Mouse (Mus musculus): ENCODE data around the gene Srsf5. TPM values are rescaled to one million over a fixed set of nuclear protein-coding genes. Genes with fewer than 3 reads are reported as not detected.
"Not testable (repeated sequence)": the region's sequence is repeated elsewhere in the genome, so short reads cannot be mapped to it uniquely, and the experiment has no call there.

Srsf5 gene
- total RNA-seq, 2 experiments from 2014 or later = 247 to 319 TPM

- intact Hi-C loops (cut with DNase I) = no loop called here
- DNase-seq = peak; percentile 97
These were observed 672 bp downstream of the Srsf5 start for GRCm38 (mm10) chr12:80945996-80946355.

DNA sequence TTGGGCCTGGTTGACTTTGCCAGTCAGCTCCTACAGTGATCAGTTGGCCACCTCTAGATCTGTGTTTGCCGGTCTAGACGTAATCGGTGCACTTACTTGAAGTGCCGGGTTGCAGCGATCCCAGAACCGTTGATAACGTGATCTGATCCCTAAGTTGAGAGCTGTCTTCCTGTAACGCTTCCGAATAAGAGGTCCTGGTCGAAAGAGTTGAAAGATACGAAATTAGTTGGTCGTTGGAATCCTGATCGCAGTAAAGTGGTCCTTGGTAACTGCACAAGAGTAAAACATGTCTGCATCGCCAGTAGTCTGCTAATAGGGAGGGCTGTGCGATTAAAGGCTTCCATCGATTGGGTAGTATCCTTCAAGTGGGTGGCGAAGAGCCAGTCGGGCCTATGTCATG is 2.9 kb downstream of the Srsf5 start:
- intact Hi-C loops (cut with DNase I) = no loop called here

DNA sequence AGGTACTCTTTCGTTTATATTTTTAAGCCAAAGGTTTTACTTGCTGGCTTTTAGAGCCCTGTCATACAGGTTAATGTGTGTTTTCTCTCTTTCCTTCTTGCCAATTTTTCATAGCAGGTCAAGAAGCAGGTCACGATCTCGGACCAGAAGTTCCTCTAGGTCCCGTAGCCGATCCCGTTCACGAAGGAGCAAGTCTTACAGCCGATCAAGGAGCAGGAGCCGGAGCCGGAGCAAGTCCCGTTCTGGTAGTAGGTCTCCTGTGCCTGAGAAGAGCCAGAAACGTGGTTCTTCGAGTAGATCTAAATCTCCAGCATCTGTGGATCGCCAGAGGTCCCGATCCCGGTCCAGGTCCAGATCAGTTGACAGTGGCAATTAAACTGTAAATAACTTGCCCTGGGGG is 4.3 kb downstream of the Srsf5 start:
- intact Hi-C loops (cut with DNase I); DNase-seq: not testable (repeated sequence)

More for the DNA sequence above, 2.9 kb downstream of the Srsf5 start:
- no peak for DNase-seq

GRCm38 (mm10) chr12:80951640-80952219 is 6.4 kb downstream of the Srsf5 start:
- intact Hi-C loops (cut with DNase I) = no loop called here
- no peak for DNase-seq

DNA sequence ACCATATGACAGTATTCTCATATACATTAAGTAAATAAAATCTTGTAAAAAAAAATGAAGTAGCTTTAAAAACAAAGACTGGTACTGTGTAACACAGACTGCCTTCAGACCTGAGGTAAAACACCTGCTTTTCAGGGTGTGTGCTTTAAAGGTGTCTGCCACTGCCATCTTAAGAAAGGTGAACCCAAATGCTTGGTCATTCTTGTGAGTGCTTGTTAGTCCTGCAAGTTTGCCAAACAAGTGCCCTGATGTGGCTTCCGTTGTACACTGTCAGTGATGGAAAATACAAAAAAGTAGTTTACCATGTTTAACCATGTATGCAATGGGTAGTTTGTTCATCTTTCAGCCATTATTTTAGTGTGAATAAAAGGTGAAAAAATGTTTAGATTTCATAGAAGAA is 7.2 kb downstream of the Srsf5 start:
- intact Hi-C loops (cut with DNase I) = no loop called here
- no peak for DNase-seq

DNA sequence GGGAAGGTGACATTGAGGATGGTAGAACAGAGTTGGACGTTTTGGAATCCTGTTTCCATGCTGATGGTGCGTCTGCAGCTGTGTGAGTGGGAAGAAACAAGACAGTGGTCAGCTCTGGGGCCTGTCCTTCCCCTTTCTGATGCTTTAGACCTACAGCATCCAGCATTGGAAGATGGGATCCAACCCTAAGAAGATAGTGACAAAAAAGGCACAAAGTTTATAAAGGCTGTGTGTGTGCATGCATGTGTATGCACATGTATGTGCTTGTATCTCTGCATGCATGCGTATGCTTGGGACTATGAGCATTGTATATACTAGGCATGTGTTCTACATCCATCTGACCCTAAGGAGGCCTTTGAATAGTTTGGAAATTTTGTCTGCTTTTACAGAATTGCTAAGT is 10.7 kb downstream of the Srsf5 start:
- intact Hi-C loops (cut with DNase I) = no loop called here

GRCm38 (mm10) chr12:80957961-80958360 is 12.7 kb downstream of the Srsf5 start:
- DNase-seq = no peak
- intact Hi-C loops (cut with DNase I) = no loop called here

More for the DNA sequence above, 10.7 kb downstream of the Srsf5 start:
- no peak for DNase-seq

- intact Hi-C loops (cut with DNase I) = no loop called here
- DNase-seq = no peak
These were observed 17.3 kb downstream of the Srsf5 start for GRCm38 (mm10) chr12:80962566-80962965.

DNA sequence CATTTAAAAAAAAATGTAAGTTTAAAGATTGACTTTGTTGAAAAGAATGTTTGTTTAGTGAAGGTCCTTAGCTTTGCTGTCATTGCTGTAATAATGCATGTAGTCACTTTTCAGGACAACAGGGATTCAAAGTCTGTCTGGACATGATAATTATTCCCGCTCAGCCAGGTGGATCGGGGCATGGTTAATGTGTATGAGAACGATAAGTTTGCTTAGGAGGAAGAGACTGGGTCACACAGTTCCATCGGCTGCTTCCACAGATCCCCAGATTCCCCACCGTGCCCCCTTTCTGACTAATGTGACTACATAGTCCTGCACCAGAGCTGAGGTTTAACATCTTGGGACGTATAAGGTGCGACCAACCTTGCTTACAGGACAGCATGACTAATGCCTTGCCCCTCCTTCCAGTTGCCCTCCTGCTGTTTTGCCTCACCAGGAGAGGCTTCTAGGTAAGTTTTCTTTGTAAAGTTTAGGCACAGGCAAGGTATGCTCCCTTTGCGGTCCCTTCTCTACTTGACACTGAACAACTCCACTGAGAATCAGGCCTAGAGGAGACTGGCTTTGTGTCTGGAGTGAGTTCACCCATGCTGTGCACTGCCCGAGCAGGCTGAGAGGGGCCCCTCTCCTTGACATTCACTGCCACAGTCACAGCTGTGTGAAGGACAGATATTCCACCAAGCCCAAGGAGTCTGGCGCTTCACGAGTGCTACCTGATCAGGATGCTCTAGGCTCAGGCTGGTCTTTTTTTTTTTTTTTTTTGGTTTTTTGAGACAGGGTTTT is 20.9 kb downstream of the Srsf5 start:
- no peak for DNase-seq
- intact Hi-C loops (cut with DNase I) = no loop called here

DNA sequence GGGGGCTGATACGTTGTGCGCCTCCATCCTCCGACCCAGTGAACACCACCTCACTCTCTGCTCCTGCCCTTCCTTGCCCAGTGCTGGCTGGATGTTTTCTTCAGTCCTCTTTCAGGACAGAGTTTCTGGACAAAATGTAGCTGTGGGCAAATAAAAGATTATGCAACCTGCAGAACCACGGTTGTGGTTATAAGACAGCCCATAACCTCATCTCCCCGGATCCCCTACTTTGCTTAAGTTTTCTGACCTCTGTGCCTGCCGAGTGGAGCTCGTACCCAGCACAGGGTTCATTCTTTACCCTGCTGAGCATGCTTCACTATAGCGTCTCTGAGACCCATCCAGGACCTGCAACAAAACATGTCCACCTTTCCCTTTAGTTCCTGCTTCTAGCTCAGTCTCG is 22.6 kb downstream of the Srsf5 start:
- intact Hi-C loops (cut with DNase I) = no loop called here
- no peak for DNase-seq

DNA sequence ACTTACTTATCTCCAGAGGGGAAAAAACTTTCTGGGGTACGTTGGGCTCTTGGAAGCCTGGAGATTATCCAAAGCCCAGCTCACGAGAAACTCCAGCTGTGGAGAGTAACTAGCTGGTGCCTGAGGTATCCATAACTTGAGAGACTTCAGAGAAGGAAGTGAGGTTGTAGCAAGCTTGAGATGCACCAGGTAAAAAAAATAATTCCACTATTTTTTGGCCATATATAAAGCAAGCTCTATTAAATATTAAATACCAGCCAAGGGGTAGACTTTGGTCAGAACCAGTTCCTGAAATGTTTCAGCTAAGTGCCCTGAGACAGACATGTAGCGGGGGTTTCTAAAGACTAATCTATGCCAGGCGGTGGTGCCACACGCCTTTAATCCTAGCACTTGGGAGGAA is 23.3 kb downstream of the Srsf5 start, which contains the start of gene Slc10a1:
Gene Slc10a1 (minus strand): TSS at position 101 of the 400 bp plus-strand sequence.
- DNase-seq = no peak
- intact Hi-C loops (cut with DNase I) = no loop called here

- DNase-seq = no peak
- intact Hi-C loops (cut with DNase I) = no loop called here
These were observed 24.9 kb downstream of the Srsf5 start for GRCm38 (mm10) chr12:80970181-80970705.

DNA sequence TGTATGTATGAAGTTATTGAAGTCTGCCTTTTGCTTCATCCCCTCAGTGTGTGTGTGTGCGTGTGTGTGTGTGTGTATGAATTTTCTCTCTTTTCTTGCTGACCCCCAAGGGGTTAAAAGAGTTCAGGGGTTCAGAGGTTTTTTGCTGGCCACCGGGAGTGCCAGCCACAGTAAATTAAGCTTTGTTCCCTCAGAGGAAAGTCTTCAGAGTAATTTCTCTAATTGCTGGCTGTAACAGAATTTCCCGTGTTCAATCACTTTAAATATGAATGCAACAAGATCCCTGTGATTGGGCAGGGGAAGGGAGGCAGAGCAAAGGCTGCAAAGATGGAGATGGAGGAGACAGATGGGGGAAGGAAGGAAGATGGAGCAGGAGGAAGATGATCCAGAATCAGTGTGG is 26.5 kb downstream of the Srsf5 start:
- intact Hi-C loops (cut with DNase I) = no loop called here
- no peak for DNase-seq

- DNase-seq = no peak
- intact Hi-C loops (cut with DNase I) = no loop called here
These were observed 30.8 kb downstream of the Srsf5 start for GRCm38 (mm10) chr12:80975939-80976671.

GRCm38 (mm10) chr12:80982326-80982725 is 37.0 kb downstream of the Srsf5 start:
- intact Hi-C loops (cut with DNase I) = loop anchor here (1.0 to 10.0 kb wide), 3 partner anchors 200 to 802 kb away; partner anchors contain the start of gene Map3k9
- peak; percentile 67 to 86 for DNase-seq

DNA sequence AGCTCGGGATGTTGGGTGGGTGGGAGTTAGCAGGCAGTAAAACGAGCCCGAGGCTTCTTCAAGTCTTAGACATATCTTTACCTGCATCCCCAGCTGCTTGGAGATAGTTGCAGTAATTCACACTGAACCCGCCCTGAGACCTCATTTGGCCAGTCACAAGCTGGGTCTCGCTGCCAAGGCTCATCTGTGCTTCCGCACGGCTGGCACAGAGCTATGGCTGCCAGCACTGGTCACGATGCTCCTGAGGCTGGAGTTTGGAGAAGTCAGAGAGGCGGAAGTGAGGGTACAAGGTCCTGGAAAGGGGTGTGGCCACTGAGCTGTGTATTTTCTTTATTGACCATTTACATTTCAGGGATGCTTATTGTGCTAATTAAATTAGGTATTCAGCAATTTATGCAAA is 38.4 kb downstream of the Srsf5 start:
- no peak for DNase-seq
- intact Hi-C loops (cut with DNase I) = loop anchor here (10.0 kb wide), 1 partner anchor 801 kb away; the partner anchor contains the start of gene Map3k9

GRCm38 (mm10) chr12:80986628-80987027 is 41.3 kb downstream of the Srsf5 start:
- intact Hi-C loops (cut with DNase I) = loop anchor here (10.0 kb wide), 1 partner anchor 798 kb away; the partner anchor contains the start of gene Map3k9
- DNase-seq = no peak

DNA sequence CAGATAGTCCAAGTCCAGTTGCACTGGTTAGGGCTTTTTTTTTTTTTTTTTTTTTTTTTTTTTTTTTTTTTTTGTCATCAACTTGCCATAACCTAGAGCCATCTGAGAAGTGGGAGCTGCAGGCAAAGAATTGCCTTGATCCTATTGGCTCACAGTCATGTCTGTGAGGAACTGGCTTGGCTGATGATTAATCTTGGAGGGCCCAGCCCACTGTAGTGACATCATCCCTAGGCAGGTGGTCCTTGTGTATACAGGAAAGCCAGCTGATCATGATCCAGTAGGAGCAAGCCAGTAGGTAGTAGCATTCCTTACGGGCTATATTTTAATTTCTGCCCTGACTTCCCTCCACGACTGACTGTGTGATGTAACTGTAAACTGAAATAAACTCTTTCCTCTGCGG is 43.0 kb downstream of the Srsf5 start:
- DNase-seq = no peak
- intact Hi-C loops (cut with DNase I) = loop anchor here (10.0 kb wide), 1 partner anchor 797 kb away; the partner anchor contains the start of gene Map3k9

DNA sequence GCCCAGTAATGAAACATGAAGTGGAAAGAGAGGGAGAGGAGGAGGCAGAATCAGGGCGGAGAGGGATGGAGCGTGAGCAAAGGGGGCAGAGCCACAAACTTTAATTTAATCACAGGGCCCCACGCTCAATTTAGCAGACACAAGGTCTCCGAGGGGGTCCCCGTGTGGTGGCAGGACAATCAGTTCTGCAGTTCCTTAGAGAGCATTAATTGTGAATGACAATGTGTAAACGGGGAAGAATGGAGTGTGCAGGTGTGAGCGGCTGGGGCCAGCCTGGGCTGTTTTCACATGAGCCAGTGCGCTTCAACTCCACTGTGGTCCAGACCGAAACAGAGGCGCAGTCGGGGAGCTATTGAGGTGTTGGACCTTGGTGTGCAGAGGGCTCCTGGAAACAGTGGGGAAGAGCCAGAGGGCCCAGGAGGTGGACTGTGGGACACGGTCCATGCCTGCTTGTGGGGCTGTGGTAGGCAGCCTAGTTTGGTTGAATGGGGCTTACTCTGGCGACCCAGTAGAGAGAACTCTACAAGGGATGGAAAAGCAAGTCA is 45.7 kb downstream of the Srsf5 start:
- intact Hi-C loops (cut with DNase I) = no loop called here
- DNase-seq = no peak

GRCm38 (mm10) chr12:80991806-80992205 is 46.5 kb downstream of the Srsf5 start:
- no peak for DNase-seq
- intact Hi-C loops (cut with DNase I) = no loop called here
